Mouse (Mus musculus) urinary bladder, postnatal 4 days (tissue): ENCODE results near the gene Dusp1.

Source experiments
- DNase-seq, 2 experiments: peaks; one replicate each; pipeline ENCODE4 v3.0.0; 2021 to 2022; ENCODE audit warnings: low spot score in 2 of 2

Gene Dusp1

GRCm38 (mm10) chr17:26463984-26464383 is 97.9 kb downstream of the Dusp1 start:
- no peak for DNase-seq

GRCm38 (mm10) chr17:26463432-26463831 is 98.5 kb downstream of the Dusp1 start:
- no peak for DNase-seq

- DNase-seq, result peak; percentile 49 to 81
Measured at GRCm38 (mm10) chr17:26462634-26463170, 99.2 kb downstream of the Dusp1 start.

GRCm38 (mm10) chr17:26458049-26458448 is 103.9 kb downstream of the Dusp1 start:
- no peak for DNase-seq

- no peak for DNase-seq
Measured at GRCm38 (mm10) chr17:26457506-26457905, 104.4 kb downstream of the Dusp1 start.
